Mouse (Mus musculus) midbrain, embryonic 15.5 days (tissue): ENCODE results near the gene Fcgr1. TPM values are rescaled to one million over a fixed set of nuclear protein-coding genes. Genes with fewer than 3 reads are reported as not detected.

Source experiments
- ATAC-seq: fragments of 200-750 bp; cut with Nextera tagmentation; replicated peaks from 2 replicates; pipeline ENCODE4 v1.8.0; 2017; ENCODE audit warnings: moderate TSS enrichment
- H3K27ac ChIP-seq: fragments of 300-500 bp; sonication (generic); 2 replicates; pipeline ENCODE4 v1.5.1; 2015; ENCODE audit warnings: mild to moderate bottlenecking, inconsistent platforms
- H3K27me3 ChIP-seq: fragments of 300-500 bp; sonication (generic); replicated peaks from 2 replicates; pipeline ENCODE4 v1.6.1; 2015; ENCODE audit warnings: inconsistent platforms
- H3K36me3 ChIP-seq: fragments of 300-500 bp; sonication (generic); replicated peaks from 2 replicates; pipeline ENCODE4 v1.6.1; 2015; ENCODE audit warnings: inconsistent platforms
- H3K4me1 ChIP-seq: fragments of 300-500 bp; sonication (generic); 2 replicates; pipeline ENCODE4 v1.6.1; 2015; ENCODE audit warnings: inconsistent platforms
- H3K4me2 ChIP-seq: fragments of 300-500 bp; sonication (generic); 2 replicates; pipeline ENCODE4 v1.6.1; 2015; ENCODE audit warnings: inconsistent platforms, mild to moderate bottlenecking, moderate library complexity
- H3K4me3 ChIP-seq: fragments of 300-500 bp; sonication (generic); 2 replicates; pipeline ENCODE4 v1.5.1; 2015; ENCODE audit warnings: mild to moderate bottlenecking, inconsistent platforms
- H3K9ac ChIP-seq: fragments of 300-500 bp; sonication (generic); 2 replicates; pipeline ENCODE4 v1.6.1; 2015; ENCODE audit warnings: mild to moderate bottlenecking, inconsistent platforms
- H3K9me3 ChIP-seq: fragments of 300-500 bp; sonication (generic); 2 replicates; pipeline ENCODE4 v1.6.1; 2016; ENCODE audit warnings: inconsistent platforms
- WGBS: fragments of 180-500 bp; shearing (Covaris S2); methylation state at CpG from one replicate; pipeline ENCODE4 v1.1.7; 2015; ENCODE audit warnings: mixed read lengths; 5-methylcytosine and 5-hydroxymethylcytosine counted together
- polyA plus RNA-seq: library from polyadenylated mRNA; unstranded; fragments of >200 nt; fragmentation: Nextera tagmentation; extraction: Ambion mirVana; gene quantifications from 2 replicates; pipeline ENCODE4 v1.2.1, GENCODE M21; 2015

The Fcgr1 gene
- polyA plus RNA-seq, 1 experiment from 2014 or later, result 1.0 TPM

- Histone ChIP-seq H3K4me2 (no peak overlapping the region), H3K9ac (no peak overlapping the region), H3K36me3 (no peaks in the 10 kb centered on the region), H3K4me3 (no peak overlapping the region), H3K27me3 (no peaks in the 10 kb centered on the region), H3K27ac (no peak overlapping the region), H3K9me3 (no peaks in the 10 kb centered on the region), H3K4me1 (peaks cover 23% of the 10 kb centered on the region)
- ATAC-seq, result no peak
- 79% methylated on average over 4 of the region's 4 CpGs for WGBS
These were observed 26.2 kb downstream of the Fcgr1 start for GRCm38 (mm10) chr3:96267541-96267940.

GRCm38 (mm10) chr3:96266132-96266710 is 27.5 kb downstream of the Fcgr1 start:
- no peak overlapping the region for H3K9ac ChIP-seq
- H3K4me2 ChIP-seq, result no peak overlapping the region
- ATAC-seq, result no peak
- no peaks in the 10 kb centered on the region for H3K36me3 ChIP-seq
- H3K9me3 ChIP-seq, result no peaks in the 10 kb centered on the region
- H3K27ac ChIP-seq, result no peak overlapping the region
- H3K4me1 ChIP-seq, result peaks cover 37% of the 10 kb centered on the region
- 94% methylated on average over 8 of the region's 8 CpGs for WGBS
- H3K27me3 ChIP-seq, result no peaks in the 10 kb centered on the region
- H3K4me3 ChIP-seq, result no peak overlapping the region

GRCm38 (mm10) chr3:96264404-96264949 is 29.3 kb downstream of the Fcgr1 start:
- H3K27ac ChIP-seq, result peak overlapping the region; percentile 98
- ATAC-seq, result no peak
- peaks cover 35% of the 10 kb centered on the region for H3K4me1 ChIP-seq
- H3K9me3 ChIP-seq, result no peaks in the 10 kb centered on the region
- no peaks in the 10 kb centered on the region for H3K27me3 ChIP-seq
- H3K9ac ChIP-seq, result no peak overlapping the region
- H3K4me3 ChIP-seq, result 0 out of 2 replicates have a peak overlapping the region, but pooled peaks have one; percentile 62
- 65% methylated on average over 7 of the region's 7 CpGs for WGBS
- peak overlapping the region; percentile 72 for H3K4me2 ChIP-seq
- no peaks in the 10 kb centered on the region for H3K36me3 ChIP-seq

- Histone ChIP-seq H3K36me3 (no peaks in the 10 kb centered on the region), H3K4me3 (peak overlapping the region; percentile 62), H3K27ac (peak overlapping the region; percentile 98), H3K4me2 (peak overlapping the region; percentile 72), H3K9ac (peak overlapping the region; percentile 34), H3K27me3 (no peaks in the 10 kb centered on the region), H3K4me1 (peaks cover 35% of the 10 kb centered on the region), H3K9me3 (no peaks in the 10 kb centered on the region)
- peak; percentile 43 for ATAC-seq
- WGBS, result 3% methylated on average over 27 of the region's 27 CpGs
These were observed 30.0 kb downstream of the Fcgr1 start for GRCm38 (mm10) chr3:96263558-96264403.

GRCm38 (mm10) chr3:96262979-96263550 is 30.7 kb downstream of the Fcgr1 start, which contains the start of gene Hist2h4:
TSS of gene Hist2h4 (minus strand) at chr3:96263311.
- under 1% methylated on average over 40 of the region's 40 CpGs for WGBS
- peak within 1 kb of the TSS; percentile 74 for H3K9ac ChIP-seq
- ATAC-seq, result peak; percentile 90
- H3K27me3 ChIP-seq, result no peaks in the 10 kb centered on the region
- no peaks in the 10 kb centered on the region for H3K36me3 ChIP-seq
- no peaks in the 10 kb centered on the region for H3K9me3 ChIP-seq
- H3K4me3 ChIP-seq, result peak within 1 kb of the TSS; percentile 62
- H3K4me1 ChIP-seq, result peaks cover 33% of the 10 kb centered on the region
- H3K27ac ChIP-seq, result peak within 1 kb of the TSS; percentile 98
- peak within 1 kb of the TSS; percentile 72 for H3K4me2 ChIP-seq

GRCm38 (mm10) chr3:96262216-96262875 is 31.4 kb downstream of the Fcgr1 start:
- under 1% methylated on average over 19 of the region's 19 CpGs for WGBS
- H3K36me3 ChIP-seq, result no peaks in the 10 kb centered on the region

GRCm38 (mm10) chr3:96261623-96262022 is 32.1 kb downstream of the Fcgr1 start:
- Histone ChIP-seq H3K36me3 (no peaks in the 10 kb centered on the region), H3K9ac (peak overlapping the region; percentile 74), H3K27me3 (no peaks in the 10 kb centered on the region), H3K4me2 (peak overlapping the region; percentile 72), H3K27ac (peak overlapping the region; percentile 98), H3K4me1 (peaks cover 27% of the 10 kb centered on the region), H3K4me3 (peak overlapping the region; percentile 62), H3K9me3 (no peaks in the 10 kb centered on the region)
- 53% methylated on average over 3 of the region's 3 CpGs for WGBS
- ATAC-seq, result no peak

More at GRCm38 (mm10) chr3:96262216-96262875, 31.4 kb downstream of the Fcgr1 start:
- Histone ChIP-seq H3K9me3 (no peaks in the 10 kb centered on the region), H3K4me3 (peak overlapping the region; percentile 62), H3K4me1 (peaks cover 27% of the 10 kb centered on the region), H3K4me2 (peak overlapping the region; percentile 72), H3K27me3 (no peaks in the 10 kb centered on the region), H3K9ac (peak overlapping the region; percentile 74), H3K27ac (peak overlapping the region; percentile 98)
- ATAC-seq, result peak; percentile 78

- Histone ChIP-seq H3K4me2 (no peak overlapping the region), H3K27ac (no peak overlapping the region), H3K36me3 (no peaks in the 10 kb centered on the region), H3K9me3 (no peaks in the 10 kb centered on the region), H3K4me1 (peaks cover 27% of the 10 kb centered on the region), H3K9ac (no peak overlapping the region), H3K27me3 (no peaks in the 10 kb centered on the region), H3K4me3 (no peak overlapping the region)
- ATAC-seq, result no peak
- WGBS, result 95% methylated on average over 5 of the region's 5 CpGs
These were observed 33.5 kb downstream of the Fcgr1 start for GRCm38 (mm10) chr3:96260220-96260619.

GRCm38 (mm10) chr3:96257190-96257589 is 36.6 kb downstream of the Fcgr1 start:
- Histone ChIP-seq H3K27me3 (no peaks in the 10 kb centered on the region), H3K27ac (no peak overlapping the region), H3K9ac (no peak overlapping the region), H3K4me2 (no peak overlapping the region), H3K36me3 (no peaks in the 10 kb centered on the region), H3K4me3 (no peak overlapping the region), H3K4me1 (peaks cover 12% of the 10 kb centered on the region), H3K9me3 (no peaks in the 10 kb centered on the region)
- ATAC-seq, result no peak
- 83% methylated on average over 3 of the region's 3 CpGs for WGBS

GRCm38 (mm10) chr3:96255926-96256593 is 37.7 kb downstream of the Fcgr1 start:
- no peaks in the 10 kb centered on the region for H3K9me3 ChIP-seq
- H3K4me1 ChIP-seq, result peaks cover under 1% of the 10 kb centered on the region; the same call in 1 of the 2 replicates
- 84% methylated on average over 5 of the region's 5 CpGs for WGBS
- H3K27me3 ChIP-seq, result no peaks in the 10 kb centered on the region
- no peak for ATAC-seq
- no peak overlapping the region for H3K27ac ChIP-seq
- H3K4me2 ChIP-seq, result no peak overlapping the region
- H3K9ac ChIP-seq, result no peak overlapping the region
- H3K36me3 ChIP-seq, result no peaks in the 10 kb centered on the region
- H3K4me3 ChIP-seq, result no peak overlapping the region

GRCm38 (mm10) chr3:96254683-96255355 is 39.0 kb downstream of the Fcgr1 start:
- H3K9me3 ChIP-seq, result no peaks in the 10 kb centered on the region
- no peak overlapping the region for H3K9ac ChIP-seq
- H3K27ac ChIP-seq, result no peak overlapping the region
- H3K4me1 ChIP-seq, result no peaks in the 10 kb centered on the region
- no peak for ATAC-seq
- no peaks in the 10 kb centered on the region for H3K27me3 ChIP-seq
- H3K36me3 ChIP-seq, result no peaks in the 10 kb centered on the region
- no peak overlapping the region for H3K4me3 ChIP-seq
- WGBS, result 49% methylated on average over 10 of the region's 10 CpGs
- no peak overlapping the region for H3K4me2 ChIP-seq
